Mouse (Mus musculus) brain, embryonic 14.5 days (tissue): ENCODE measurements around the gene Uqcc1.

Experiments
- CTCF ChIP-seq: fragments of 200-500 bp; IDR thresholded peaks from 2 replicates; pipeline ENCODE4 v1.5.1; 2012; ENCODE audit warnings: inconsistent platforms, mild to moderate bottlenecking, moderate library complexity, borderline replicate concordance; ENCODE audit not compliant: insufficient read depth, insufficient read length; ENCODE audit errors: extremely low read depth
- POLR2A ChIP-seq: fragments of 200-500 bp; IDR thresholded peaks from 2 replicates; pipeline ENCODE4 v1.6.1; 2012; ENCODE audit warnings: mild to moderate bottlenecking, inconsistent platforms, borderline replicate concordance; ENCODE audit not compliant: poor library complexity, insufficient read depth, insufficient read length, severe bottlenecking; ENCODE audit errors: extremely low read depth

- TF ChIP-seq POLR2A (no peak), CTCF (no peak)
These were observed 43.3 kb downstream of the Uqcc1 start for GRCm38 (mm10) chr2:155886776-155887175.
